Mouse (Mus musculus) 416B (cell line): Measurements from ENCODE around the gene Serpinb3a.
"Not testable (repeated sequence)": the region's sequence is repeated elsewhere in the genome, so short reads cannot be mapped to it uniquely, and the experiment has no call there.

Experiments
- DNase-seq: peaks from one replicate; pipeline ENCODE4 v3.0.0; 2011; ENCODE audit warnings: low read depth

Serpinb3a gene

DNA sequence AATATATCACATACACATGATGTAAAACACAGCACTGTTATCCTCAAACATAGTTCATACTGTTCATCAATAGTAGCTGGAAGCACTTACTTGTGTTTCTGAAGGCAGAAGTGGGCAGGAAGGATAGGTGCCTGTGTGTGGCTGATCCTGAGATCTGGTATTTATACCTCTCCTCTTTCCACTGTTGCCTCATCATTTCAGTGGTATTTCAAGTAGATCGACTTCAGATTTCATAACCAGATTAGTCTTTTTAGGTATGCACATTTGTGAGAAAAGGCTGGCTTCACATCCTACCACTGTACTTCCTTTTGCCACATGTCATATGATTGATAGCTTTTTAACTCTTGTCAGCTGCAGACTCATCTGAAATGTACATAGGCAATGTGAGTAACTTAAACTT, at the start of gene Serpinb3a:
TSS of gene Serpinb3a (minus strand) at position 101 of the 400 bp plus-strand sequence.
- DNase-seq: no peak

DNA sequence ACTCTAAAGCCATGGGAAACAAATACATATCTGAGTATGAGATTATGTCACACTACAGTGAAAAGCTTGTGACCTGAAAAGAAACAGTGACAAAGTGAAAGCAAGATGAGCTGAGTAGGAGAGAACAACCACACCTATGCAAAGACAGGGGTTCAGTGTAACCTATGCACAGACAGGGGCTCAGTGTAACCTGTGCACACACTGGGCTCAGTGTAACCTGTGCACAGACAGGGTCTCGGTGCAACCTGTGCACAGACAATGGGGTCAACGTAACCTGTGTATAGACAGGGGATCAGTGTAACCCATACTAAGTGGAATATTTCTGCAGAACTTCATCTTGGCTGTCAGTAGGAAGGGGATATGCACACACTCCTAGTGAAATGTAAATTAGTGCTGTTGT, 46.3 kb upstream of the Serpinb3a start:
- no peak for DNase-seq

DNA sequence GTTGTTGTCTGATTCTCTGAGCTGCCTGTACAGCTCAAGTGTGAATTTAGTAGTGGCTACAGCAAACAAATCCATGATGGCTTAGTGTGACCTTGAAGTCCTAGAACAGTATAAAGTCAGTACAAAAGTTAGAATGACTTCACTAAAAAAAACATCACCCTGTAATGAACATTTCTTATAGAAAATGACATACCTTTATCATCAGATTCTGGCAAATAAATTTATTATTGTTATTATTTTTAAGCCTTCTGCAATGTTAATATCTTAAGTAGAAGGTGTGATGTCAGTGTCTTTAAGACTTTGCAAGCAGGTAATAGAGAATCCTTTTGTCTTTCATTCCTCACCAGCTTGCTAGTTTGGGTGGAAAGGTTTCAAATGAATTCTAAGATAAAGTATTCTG, 31.3 kb upstream of the Serpinb3a start, which contains the start of gene Serpinb3d:
TSS of gene Serpinb3d (minus strand) at position 101 of the 400 bp plus-strand sequence.
- DNase-seq: no peak

- DNase-seq: not testable (repeated sequence)
Measured at GRCm38 (mm10) chr1:107034236-107034635, 17.9 kb downstream of the Serpinb3a start.

DNA sequence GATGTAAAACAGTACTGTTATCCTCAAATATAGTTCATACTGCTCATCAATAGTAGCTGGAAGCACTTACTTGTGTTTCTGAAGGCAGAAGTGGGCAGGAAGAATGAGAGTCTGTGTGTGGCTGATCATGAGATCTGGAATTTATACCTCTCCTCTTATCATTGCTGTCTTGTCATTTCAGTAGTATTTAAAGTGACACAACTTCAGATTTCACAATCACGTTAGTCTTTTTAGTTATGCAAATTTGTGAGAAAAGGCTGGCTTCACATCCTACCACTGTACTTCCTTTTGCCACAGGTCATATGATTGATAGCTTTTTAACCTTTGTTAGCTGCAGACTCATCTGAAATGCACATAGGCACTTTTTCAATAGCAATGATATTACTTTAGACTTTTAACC, 26.2 kb downstream of the Serpinb3a start:
- DNase-seq: peak; percentile 4

DNA sequence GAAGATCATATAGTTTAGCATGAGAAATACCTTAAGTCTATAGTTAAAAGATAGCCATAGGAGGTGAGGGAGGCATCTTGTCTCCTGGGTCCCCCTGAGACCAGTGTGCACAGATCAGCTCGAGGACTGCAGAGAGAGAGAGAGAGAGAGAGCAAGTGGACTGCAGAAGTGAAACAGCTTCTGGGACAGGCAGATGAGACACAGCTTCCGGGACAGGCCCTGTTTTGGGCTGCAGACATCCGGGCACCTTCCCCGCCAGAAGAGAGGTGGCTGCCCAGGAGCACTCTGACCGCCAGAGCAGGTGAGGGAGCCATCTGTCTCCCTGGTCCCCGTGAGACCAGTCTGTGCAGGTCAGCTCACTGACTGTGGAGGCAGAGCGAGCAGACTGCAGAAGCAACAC, 36.9 kb downstream of the Serpinb3a start:
- no peak for DNase-seq

GRCm38 (mm10) chr1:107014530-107014929, 37.6 kb downstream of the Serpinb3a start:
- DNase-seq: peak; percentile 54

GRCm38 (mm10) chr1:107006316-107006715, 45.8 kb downstream of the Serpinb3a start:
- no peak for DNase-seq

GRCm38 (mm10) chr1:107001754-107002153, 50.3 kb downstream of the Serpinb3a start:
- no peak for DNase-seq

DNA sequence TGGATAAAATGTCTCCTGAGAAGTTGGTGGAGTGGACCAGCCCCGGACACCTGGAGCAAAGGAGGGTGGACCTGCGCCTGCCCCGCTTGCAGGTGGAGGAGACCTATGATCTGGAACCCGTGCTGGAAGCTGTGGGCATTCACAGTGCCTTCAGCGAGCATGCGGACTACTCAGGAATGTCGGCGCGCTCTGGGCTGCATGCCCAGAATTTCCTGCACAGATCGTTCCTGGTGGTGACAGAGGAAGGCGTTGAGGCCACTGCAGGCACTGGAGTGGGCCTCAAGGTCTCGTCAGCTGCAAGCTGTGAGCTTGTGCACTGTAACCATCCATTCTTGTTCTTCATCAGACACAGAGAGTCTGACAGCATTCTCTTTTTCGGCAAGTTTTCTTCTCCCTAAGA, 51.7 kb downstream of the Serpinb3a start:
- DNase-seq: no peak
